Mouse (Mus musculus) heart, embryonic 11.5 days (tissue): ENCODE results near the gene Lrrc57. TPM values are rescaled to one million over a fixed set of nuclear protein-coding genes. Genes with fewer than 3 reads are reported as not detected.
A peak's percentile ranks its signal among the peaks of the same experiment; 100 is the strongest.

Experiments
- ATAC-seq: fragments of 200-750 bp; cut with Nextera tagmentation; replicated peaks from 2 replicates; pipeline ENCODE4 v1.8.0; 2017; ENCODE audit warnings: moderate library complexity; ENCODE audit not compliant: insufficient number of reproducible peaks, low FRiP score, low TSS enrichment
- H3K27ac ChIP-seq: fragments of 300-500 bp; sonication (generic); 2 replicates; pipeline ENCODE4 v1.5.1; 2014; ENCODE audit warnings: mild to moderate bottlenecking, low read depth, low read length
- H3K27me3 ChIP-seq: fragments of 300-500 bp; sonication (generic); 2 replicates; pipeline ENCODE4 v1.6.1; 2014; ENCODE audit warnings: mild to moderate bottlenecking, low read length, mixed read lengths; ENCODE audit not compliant: control insufficient read depth, insufficient read depth
- H3K36me3 ChIP-seq: fragments of 300-500 bp; sonication (generic); 2 replicates; pipeline ENCODE4 v1.6.1; 2014; ENCODE audit warnings: mild to moderate bottlenecking, low read length, moderate library complexity, mixed read lengths; ENCODE audit not compliant: control insufficient read depth, insufficient read depth
- H3K4me1 ChIP-seq: fragments of 300-500 bp; sonication (generic); 2 replicates; pipeline ENCODE4 v1.6.1; 2014; ENCODE audit warnings: low read length; ENCODE audit not compliant: control insufficient read depth, insufficient read depth
- H3K4me2 ChIP-seq: fragments of 300-500 bp; sonication (generic); 2 replicates; pipeline ENCODE4 v1.6.1; 2014; ENCODE audit warnings: mild to moderate bottlenecking, moderate library complexity
- H3K4me3 ChIP-seq: fragments of 300-500 bp; sonication (generic); 2 replicates; pipeline ENCODE4 v1.5.1; 2014; ENCODE audit warnings: low read depth, low read length
- H3K9ac ChIP-seq: fragments of 300-500 bp; sonication (generic); 2 replicates; pipeline ENCODE4 v1.6.1; 2014; ENCODE audit warnings: mild to moderate bottlenecking, low read depth, low read length, moderate library complexity
- H3K9me3 ChIP-seq: fragments of 300-500 bp; sonication (generic); replicated peaks from 2 replicates; pipeline ENCODE4 v1.6.1; 2016; ENCODE audit warnings: low read length; ENCODE audit not compliant: control insufficient read depth
- WGBS: fragments of 180-500 bp; shearing (Covaris S2); extraction: QIAGEN DNeasy Blood & Tissue Kit; methylation state at CpG from one replicate; pipeline ENCODE4 v1.1.7; 2014; ENCODE audit not compliant: insufficient replicate concordance; 5-methylcytosine and 5-hydroxymethylcytosine counted together
- polyA plus RNA-seq: library from polyadenylated mRNA; unstranded; fragments of >200 nt; fragmentation: Nextera tagmentation; extraction: Ambion mirVana; gene quantifications from 2 replicates; pipeline ENCODE4 v1.2.1, GENCODE M21; 2014

Lrrc57 gene
- 19.1 and 21.8 TPM in 2 replicates for polyA plus RNA-seq

DNA sequence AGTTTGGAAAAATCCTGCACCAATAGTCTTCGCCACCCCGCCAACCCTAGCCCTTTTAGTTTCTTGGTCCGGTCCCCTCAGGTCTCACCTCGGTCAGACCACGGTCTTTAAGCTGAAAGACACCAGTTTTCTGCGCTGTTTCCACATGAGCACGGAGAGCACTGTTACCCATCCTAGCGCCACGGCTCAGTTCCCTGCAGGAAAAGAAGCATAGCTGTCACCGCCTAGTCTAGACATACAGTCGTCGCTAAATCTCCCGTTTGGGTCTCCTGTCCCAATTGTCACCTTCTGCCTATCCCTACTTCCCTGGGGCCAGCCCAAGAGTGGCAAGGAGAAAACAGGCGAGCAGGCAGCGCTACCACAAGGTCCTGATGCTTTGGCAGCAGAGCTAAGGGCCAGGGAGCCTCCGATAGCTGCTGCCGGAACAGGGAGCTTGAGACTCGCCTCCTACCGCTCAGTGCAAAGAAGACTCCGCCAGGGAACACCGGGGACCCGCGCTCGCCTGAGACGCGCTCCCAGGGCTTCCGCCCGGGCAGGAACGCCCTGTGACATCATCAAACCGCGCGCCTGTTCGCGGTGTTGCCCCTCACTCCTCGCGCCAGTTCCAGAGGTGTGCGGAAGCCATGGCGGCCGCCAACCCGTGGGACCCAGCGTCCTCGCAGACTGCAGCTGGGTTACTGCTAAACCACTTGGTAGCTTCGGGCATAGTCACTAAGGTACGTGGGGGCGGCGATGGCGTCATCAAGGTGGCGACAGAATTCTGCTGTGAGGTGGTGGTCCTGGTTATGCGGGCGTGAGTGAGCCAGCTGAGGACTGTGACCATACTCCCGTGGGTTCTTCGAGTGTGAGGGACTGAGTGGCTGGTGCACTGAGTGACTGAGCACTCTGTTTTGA lies at the start of gene Lrrc57, which contains the start of gene Haus2:
Lrrc57 (minus strand) TSS at position 691 of the 894 bp plus-strand sequence.
Haus2 (plus strand) TSS at position 554 of the 894 bp plus-strand sequence.
- peak within 1 kb of the TSS; percentile 94 for H3K27ac ChIP-seq
- H3K36me3 ChIP-seq = peaks cover 3% of the 10 kb centered on the region; the same call in 1 of the 2 replicates
- peaks cover 13% of the 10 kb centered on the region for H3K4me1 ChIP-seq
- ATAC-seq = peak; percentile 94
- no peaks in the 10 kb centered on the region for H3K27me3 ChIP-seq
- peak within 1 kb of the TSS; percentile 68 for H3K4me3 ChIP-seq
- H3K9me3 ChIP-seq = no peaks in the 10 kb centered on the region
- H3K9ac ChIP-seq = peak within 1 kb of the TSS; percentile 80
- WGBS = under 1% methylated on average over 52 of the region's 52 CpGs
- H3K4me2 ChIP-seq = peak within 1 kb of the TSS; percentile 85

DNA sequence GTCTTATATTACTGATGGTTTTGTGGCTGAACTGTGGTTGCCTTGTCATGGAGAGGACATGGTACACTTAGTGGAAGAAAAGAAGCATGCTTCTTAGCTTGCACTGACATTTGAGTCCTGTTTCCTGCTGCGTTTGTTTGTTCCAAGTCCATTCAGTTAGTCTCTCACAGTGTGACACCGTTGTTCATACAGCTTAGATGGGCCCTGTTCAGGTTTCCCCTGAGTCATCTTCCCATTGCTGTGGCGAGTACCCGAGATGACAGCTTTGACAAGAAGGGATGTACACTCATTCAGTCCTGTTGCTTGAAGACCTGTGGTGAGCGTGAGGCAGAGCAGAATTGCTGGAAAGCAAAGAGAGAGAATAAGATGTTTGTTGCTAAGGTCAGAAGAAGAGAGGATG lies 49.2 kb upstream of the Lrrc57 start:
- no peak overlapping the region for H3K4me2 ChIP-seq
- H3K27ac ChIP-seq = no peak overlapping the region
- no peaks in the 10 kb centered on the region for H3K4me1 ChIP-seq
- H3K9me3 ChIP-seq = no peaks in the 10 kb centered on the region
- H3K9ac ChIP-seq = no peak overlapping the region
- WGBS = 69% methylated on average over 5 of the region's 5 CpGs
- no peaks in the 10 kb centered on the region for H3K36me3 ChIP-seq
- no peaks in the 10 kb centered on the region for H3K27me3 ChIP-seq
- no peak overlapping the region for H3K4me3 ChIP-seq
- no peak for ATAC-seq

DNA sequence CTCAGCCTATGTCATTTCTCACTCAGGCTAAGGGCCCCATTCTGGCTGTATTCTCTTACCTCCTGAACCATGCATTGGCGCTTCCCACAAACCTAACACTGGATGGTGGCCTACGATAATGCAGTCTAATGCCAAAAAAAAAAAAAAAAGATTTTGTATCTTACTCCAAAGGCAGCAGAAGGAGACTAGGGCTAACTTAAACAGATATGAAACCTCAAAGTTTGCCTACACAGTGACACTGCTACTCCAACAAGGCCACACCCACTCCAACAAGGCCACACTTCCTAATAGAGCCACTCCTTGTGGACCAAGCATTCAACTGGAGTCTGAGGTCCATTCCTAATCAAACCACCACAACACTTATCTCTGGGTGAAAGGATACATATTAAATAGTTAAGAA lies 47.4 kb upstream of the Lrrc57 start:
- no peak for ATAC-seq
- H3K4me3 ChIP-seq = no peak overlapping the region
- H3K9me3 ChIP-seq = no peaks in the 10 kb centered on the region
- WGBS = 95% methylated on average over 2 of the region's 2 CpGs
- H3K4me1 ChIP-seq = no peaks in the 10 kb centered on the region
- H3K4me2 ChIP-seq = no peak overlapping the region
- H3K27me3 ChIP-seq = no peaks in the 10 kb centered on the region
- H3K9ac ChIP-seq = no peak overlapping the region
- H3K27ac ChIP-seq = no peak overlapping the region
- H3K36me3 ChIP-seq = no peaks in the 10 kb centered on the region

DNA sequence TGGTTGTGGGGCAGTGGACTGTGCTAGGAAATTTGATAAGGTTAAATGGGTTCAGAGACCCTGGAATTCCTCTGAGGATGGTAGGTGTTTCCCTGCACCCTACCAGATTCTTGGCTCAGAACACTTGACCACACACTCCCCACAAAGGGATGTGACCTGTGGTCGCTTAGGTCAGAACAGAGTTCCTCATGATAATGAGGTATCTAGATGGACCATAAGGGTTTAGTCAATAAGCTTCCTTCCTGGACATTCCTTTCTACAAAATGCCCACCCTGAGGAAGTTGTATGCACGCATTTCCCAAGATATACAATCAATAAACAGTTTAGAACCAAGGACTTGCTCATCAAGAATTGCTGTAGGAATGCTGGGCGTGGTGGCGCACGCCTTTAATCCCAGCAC lies 46.6 kb upstream of the Lrrc57 start:
- ATAC-seq = no peak
- Histone ChIP-seq H3K9me3 (no peaks in the 10 kb centered on the region), H3K36me3 (no peaks in the 10 kb centered on the region), H3K4me1 (no peaks in the 10 kb centered on the region), H3K4me2 (no peak overlapping the region), H3K9ac (no peak overlapping the region), H3K27ac (no peak overlapping the region), H3K27me3 (no peaks in the 10 kb centered on the region), H3K4me3 (no peak overlapping the region)
- WGBS = 84% methylated on average over 5 of the region's 5 CpGs

DNA sequence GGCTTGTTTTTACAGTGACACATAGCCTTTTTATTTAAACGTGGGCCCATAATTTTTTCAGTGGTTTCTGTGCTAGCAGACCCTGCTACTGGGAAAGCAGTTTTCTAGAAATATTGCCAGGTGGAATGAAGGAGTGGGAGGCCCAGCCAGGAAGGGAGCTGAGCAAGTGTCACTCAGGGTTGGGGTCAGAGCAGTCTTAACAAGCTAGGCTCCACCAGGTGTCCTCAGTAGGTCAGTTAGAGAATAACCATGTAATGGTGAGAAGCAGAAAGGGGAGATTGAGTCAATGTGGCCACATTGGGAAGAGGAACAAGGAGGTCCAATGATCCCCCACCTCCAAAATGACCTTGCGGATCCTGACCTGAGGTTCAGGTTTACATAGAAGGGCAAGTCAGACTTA lies 45.4 kb upstream of the Lrrc57 start:
- Histone ChIP-seq H3K27ac (no peak overlapping the region), H3K27me3 (no peaks in the 10 kb centered on the region), H3K9ac (no peak overlapping the region), H3K4me1 (no peaks in the 10 kb centered on the region), H3K4me2 (no peak overlapping the region), H3K9me3 (no peaks in the 10 kb centered on the region), H3K4me3 (no peak overlapping the region), H3K36me3 (no peaks in the 10 kb centered on the region)
- WGBS = 76% methylated on average over 2 of the region's 2 CpGs
- no peak for ATAC-seq

DNA sequence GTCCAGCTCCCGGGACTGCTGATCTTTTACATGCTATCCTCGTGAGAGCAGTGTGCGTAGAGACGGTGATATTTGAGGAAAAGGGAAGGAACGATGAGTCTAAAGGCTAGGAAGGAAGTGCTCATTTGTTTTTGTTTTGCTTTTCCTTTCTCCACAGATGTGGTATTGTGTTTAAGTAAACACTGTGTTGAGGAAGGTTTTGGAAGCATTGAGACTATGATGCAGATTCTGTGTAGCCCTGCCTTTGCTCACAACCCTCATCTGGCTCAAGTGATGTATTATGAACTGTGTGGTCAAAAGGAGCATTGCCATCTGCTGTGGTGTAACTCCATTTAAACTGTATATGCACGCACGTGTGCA lies 43.6 kb upstream of the Lrrc57 start:
- H3K36me3 ChIP-seq = no peaks in the 10 kb centered on the region
- no peak overlapping the region for H3K4me2 ChIP-seq
- no peaks in the 10 kb centered on the region for H3K4me1 ChIP-seq
- no peak overlapping the region for H3K9ac ChIP-seq
- H3K27ac ChIP-seq = no peak overlapping the region
- no peaks in the 10 kb centered on the region for H3K9me3 ChIP-seq
- H3K27me3 ChIP-seq = no peaks in the 10 kb centered on the region
- WGBS = 71% methylated on average over 7 of the region's 7 CpGs
- ATAC-seq = no peak
- no peak overlapping the region for H3K4me3 ChIP-seq

DNA sequence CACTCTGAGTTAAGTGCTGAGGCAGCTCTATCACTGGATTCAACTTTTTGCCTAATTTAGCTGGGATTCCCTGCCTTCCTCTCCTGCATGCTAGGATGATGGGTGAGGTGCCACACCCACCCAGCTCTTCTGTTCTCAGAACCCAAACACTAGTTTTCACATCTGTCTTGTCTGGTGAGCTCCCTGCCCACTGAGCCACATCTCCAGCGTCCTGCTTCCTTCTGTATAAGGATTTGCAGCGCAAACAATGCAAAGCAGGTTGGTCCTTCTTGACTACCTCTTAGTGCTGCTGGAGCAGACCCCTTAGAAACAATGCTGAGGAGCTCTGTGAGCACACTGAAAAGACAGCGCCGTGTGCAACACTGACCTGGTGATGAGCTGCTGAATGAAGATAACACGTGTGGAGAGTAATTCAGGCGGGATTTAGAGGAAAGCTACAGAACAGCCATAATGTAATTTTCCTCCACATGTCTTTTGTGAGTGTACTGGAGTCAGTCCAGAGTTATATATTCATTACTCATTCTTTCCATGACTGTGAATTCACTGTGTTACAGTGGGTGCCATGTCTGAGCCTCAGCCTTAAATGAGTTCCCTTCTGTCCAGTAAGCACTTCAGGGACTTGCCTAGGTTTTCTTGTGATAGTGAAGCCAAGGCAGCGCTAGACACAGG lies 43.1 kb upstream of the Lrrc57 start:
- ATAC-seq = no peak
- no peak overlapping the region for H3K4me3 ChIP-seq
- H3K27me3 ChIP-seq = no peaks in the 10 kb centered on the region
- no peaks in the 10 kb centered on the region for H3K36me3 ChIP-seq
- H3K9ac ChIP-seq = no peak overlapping the region
- H3K4me2 ChIP-seq = no peak overlapping the region
- no peaks in the 10 kb centered on the region for H3K4me1 ChIP-seq
- H3K27ac ChIP-seq = no peak overlapping the region
- 63% methylated on average over 7 of the region's 7 CpGs for WGBS
- no peaks in the 10 kb centered on the region for H3K9me3 ChIP-seq

DNA sequence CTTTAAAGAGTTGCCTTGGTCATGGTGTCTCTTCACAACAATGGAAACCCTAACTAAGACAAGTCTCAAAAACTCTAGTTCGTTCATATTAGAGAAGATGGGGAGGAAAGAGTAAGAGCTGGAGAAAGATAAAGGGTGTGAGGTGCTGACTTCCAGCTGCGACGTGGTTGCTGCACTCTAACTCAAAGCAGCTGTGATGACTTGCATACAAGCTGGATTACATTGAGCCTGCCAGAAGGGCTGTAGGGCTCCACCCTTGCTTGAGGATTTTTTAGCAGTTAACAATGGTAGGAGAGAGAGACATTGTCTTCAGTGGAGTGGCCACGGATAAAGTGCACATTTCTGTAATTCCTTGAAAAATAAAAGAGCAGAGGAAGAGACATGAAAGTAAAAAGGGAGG lies 37.5 kb upstream of the Lrrc57 start:
- no peak overlapping the region for H3K4me2 ChIP-seq
- no peak overlapping the region for H3K27ac ChIP-seq
- no peaks in the 10 kb centered on the region for H3K4me1 ChIP-seq
- WGBS = 68% methylated on average over 4 of the region's 4 CpGs
- no peak overlapping the region for H3K4me3 ChIP-seq
- no peak for ATAC-seq
- no peaks in the 10 kb centered on the region for H3K9me3 ChIP-seq
- no peak overlapping the region for H3K9ac ChIP-seq
- H3K36me3 ChIP-seq = no peaks in the 10 kb centered on the region
- no peaks in the 10 kb centered on the region for H3K27me3 ChIP-seq
